Mouse (Mus musculus) hindbrain, embryonic 11.5 days (tissue): ENCODE measurements at regions not wholly inside any gene's neighbourhood (a gene's known extent, or its start where the extent isn't known, plus 50 kb on each side); places are given as distances from the start of the nearest gene placed in this dataset.

ENCODE experiments used
- ATAC-seq: fragments of 200-750 bp; cut with Nextera tagmentation; 2 replicates; pipeline ENCODE4 v1.8.0; 2017; ENCODE audit warnings: mild to moderate bottlenecking, moderate TSS enrichment, moderate library complexity; ENCODE audit not compliant: low FRiP score
- DNase-seq: peaks from one replicate; pipeline ENCODE4 v3.0.0-alpha.2; 2015; ENCODE audit warnings: low spot score
- H3K27ac ChIP-seq: fragments of 300-500 bp; sonication (generic); 2 replicates; pipeline ENCODE4 v1.5.1; 2014; ENCODE audit warnings: mild to moderate bottlenecking, low read depth, low read length
- H3K27me3 ChIP-seq: fragments of 300-500 bp; sonication (generic); 2 replicates; pipeline ENCODE4 v1.6.1; 2014; ENCODE audit warnings: mild to moderate bottlenecking, low read length, moderate library complexity, mixed read lengths; ENCODE audit not compliant: control insufficient read depth, insufficient read depth
- H3K36me3 ChIP-seq: fragments of 300-500 bp; sonication (generic); 2 replicates; pipeline ENCODE4 v1.6.1; 2014; ENCODE audit warnings: mild to moderate bottlenecking, low read length, moderate library complexity, mixed read lengths; ENCODE audit not compliant: control insufficient read depth, insufficient read depth
- H3K4me1 ChIP-seq: fragments of 300-500 bp; sonication (generic); replicated peaks from 2 replicates; pipeline ENCODE4 v1.6.1; 2014; ENCODE audit warnings: low read length, mixed read lengths; ENCODE audit not compliant: control insufficient read depth, insufficient read depth
- H3K4me2 ChIP-seq: fragments of 300-500 bp; sonication (generic); replicated peaks from 2 replicates; pipeline ENCODE4 v1.6.1; 2014; ENCODE audit warnings: mild to moderate bottlenecking, low read depth, low read length
- H3K4me3 ChIP-seq: fragments of 300-500 bp; sonication (generic); 2 replicates; pipeline ENCODE4 v1.5.1; 2014; ENCODE audit warnings: low read depth, low read length
- H3K9ac ChIP-seq: fragments of 300-500 bp; sonication (generic); 2 replicates; pipeline ENCODE4 v1.6.1; 2014; ENCODE audit warnings: low read depth, low read length
- H3K9me3 ChIP-seq: fragments of 300-500 bp; sonication (generic); 2 replicates; pipeline ENCODE4 v1.6.1; 2016; ENCODE audit warnings: low read length; ENCODE audit not compliant: control insufficient read depth
- WGBS: fragments of 180-500 bp; shearing (Covaris S2); extraction: QIAGEN DNeasy Blood & Tissue Kit; methylation state at CpG from one replicate; pipeline ENCODE4 v1.1.7; 2014; 5-methylcytosine and 5-hydroxymethylcytosine counted together

GRCm38 (mm10) chr1:154097656-154098055 lies 103.3 kb upstream of the Zfp648 start:
- H3K36me3 ChIP-seq = no peaks in the 10 kb centered on the region
- H3K27me3 ChIP-seq = no peaks in the 10 kb centered on the region
- no peaks in the 10 kb centered on the region for H3K4me1 ChIP-seq
- DNase-seq = no peak
- H3K4me3 ChIP-seq = no peak overlapping the region
- no peaks in the 10 kb centered on the region for H3K9me3 ChIP-seq
- H3K27ac ChIP-seq = no peak overlapping the region
- WGBS = 44% methylated on average over 6 of the region's 6 CpGs
- no peak overlapping the region for H3K9ac ChIP-seq
- no peak for ATAC-seq
- no peak overlapping the region for H3K4me2 ChIP-seq

- ATAC-seq (no peak), DNase-seq (no peak)
- Histone ChIP-seq H3K4me3 (no peak overlapping the region), H3K36me3 (no peaks in the 10 kb centered on the region), H3K9ac (no peak overlapping the region), H3K4me1 (no peaks in the 10 kb centered on the region), H3K4me2 (no peak overlapping the region), H3K27me3 (no peaks in the 10 kb centered on the region), H3K9me3 (no peaks in the 10 kb centered on the region), H3K27ac (no peak overlapping the region)
- WGBS = 90% methylated on average over 3 of the region's 3 CpGs
These were observed 100.4 kb upstream of the Zfp648 start for GRCm38 (mm10) chr1:154100556-154100955.

- no peak for DNase-seq
- WGBS = 100% methylated on average over 1 of the region's 1 CpGs
These were observed 99.6 kb upstream of the Zfp648 start for GRCm38 (mm10) chr1:154101433-154101832.

GRCm38 (mm10) chr1:154102191-154102590 lies 98.8 kb upstream of the Zfp648 start:
- DNase-seq (no peak), ATAC-seq (no peak)
- H3K27me3 ChIP-seq = no peaks in the 10 kb centered on the region
- 79% methylated on average over 3 of the region's 3 CpGs for WGBS
- no peak overlapping the region for H3K4me2 ChIP-seq
- H3K36me3 ChIP-seq = no peaks in the 10 kb centered on the region
- no peak overlapping the region for H3K9ac ChIP-seq
- no peaks in the 10 kb centered on the region for H3K9me3 ChIP-seq
- H3K4me1 ChIP-seq = no peaks in the 10 kb centered on the region
- no peak overlapping the region for H3K4me3 ChIP-seq
- H3K27ac ChIP-seq = no peak overlapping the region

More at GRCm38 (mm10) chr1:154101433-154101832, 99.6 kb upstream of the Zfp648 start:
- H3K9ac ChIP-seq = no peak overlapping the region
- ATAC-seq = no peak
- H3K4me3 ChIP-seq = no peak overlapping the region
- H3K4me2 ChIP-seq = no peak overlapping the region
- H3K4me1 ChIP-seq = no peaks in the 10 kb centered on the region
- no peaks in the 10 kb centered on the region for H3K9me3 ChIP-seq
- H3K36me3 ChIP-seq = no peaks in the 10 kb centered on the region
- H3K27ac ChIP-seq = no peak overlapping the region
- no peaks in the 10 kb centered on the region for H3K27me3 ChIP-seq

GRCm38 (mm10) chr1:154102871-154103596 lies 98.0 kb upstream of the Zfp648 start:
- no peak overlapping the region for H3K27ac ChIP-seq
- WGBS = 40% methylated on average over 15 of the region's 15 CpGs
- H3K9me3 ChIP-seq = no peaks in the 10 kb centered on the region
- ATAC-seq = no peak
- DNase-seq = peak; percentile 17
- H3K4me1 ChIP-seq = no peaks in the 10 kb centered on the region
- H3K27me3 ChIP-seq = no peaks in the 10 kb centered on the region
- no peak overlapping the region for H3K4me3 ChIP-seq
- H3K4me2 ChIP-seq = no peak overlapping the region
- H3K36me3 ChIP-seq = no peaks in the 10 kb centered on the region
- no peak overlapping the region for H3K9ac ChIP-seq

GRCm38 (mm10) chr1:154103597-154103923 lies 97.4 kb upstream of the Zfp648 start:
- DNase-seq (no peak), ATAC-seq (no peak)
- WGBS = 39% methylated on average over 5 of the region's 5 CpGs
- H3K4me3 ChIP-seq = no peak overlapping the region
- no peak overlapping the region for H3K4me2 ChIP-seq
- no peaks in the 10 kb centered on the region for H3K36me3 ChIP-seq
- H3K9me3 ChIP-seq = no peaks in the 10 kb centered on the region
- H3K9ac ChIP-seq = no peak overlapping the region
- H3K27ac ChIP-seq = no peak overlapping the region
- no peaks in the 10 kb centered on the region for H3K27me3 ChIP-seq
- no peaks in the 10 kb centered on the region for H3K4me1 ChIP-seq

- no peak overlapping the region for H3K4me2 ChIP-seq
- H3K36me3 ChIP-seq = no peaks in the 10 kb centered on the region
- no peaks in the 10 kb centered on the region for H3K27me3 ChIP-seq
- WGBS = 79% methylated on average over 4 of the region's 4 CpGs
- H3K9me3 ChIP-seq = no peaks in the 10 kb centered on the region
- DNase-seq = no peak
- no peak overlapping the region for H3K27ac ChIP-seq
- H3K9ac ChIP-seq = no peak overlapping the region
- no peak overlapping the region for H3K4me3 ChIP-seq
- no peaks in the 10 kb centered on the region for H3K4me1 ChIP-seq
- ATAC-seq = no peak
These were observed 96.9 kb upstream of the Zfp648 start for GRCm38 (mm10) chr1:154104006-154104600.

- Histone ChIP-seq H3K4me1 (no peaks in the 10 kb centered on the region), H3K9ac (no peak overlapping the region), H3K27ac (no peak overlapping the region), H3K4me3 (no peak overlapping the region), H3K4me2 (no peak overlapping the region), H3K36me3 (no peaks in the 10 kb centered on the region), H3K27me3 (no peaks in the 10 kb centered on the region), H3K9me3 (no peaks in the 10 kb centered on the region)
- DNase-seq (no peak), ATAC-seq (no peak)
- 81% methylated on average over 1 of the region's 1 CpGs for WGBS
These were observed 96.2 kb upstream of the Zfp648 start for GRCm38 (mm10) chr1:154104779-154105178.

- DNase-seq (no peak), ATAC-seq (no peak)
- H3K27ac ChIP-seq = no peak overlapping the region
- no peaks in the 10 kb centered on the region for H3K36me3 ChIP-seq
- no peak overlapping the region for H3K9ac ChIP-seq
- H3K4me3 ChIP-seq = no peak overlapping the region
- no peaks in the 10 kb centered on the region for H3K27me3 ChIP-seq
- no peaks in the 10 kb centered on the region for H3K9me3 ChIP-seq
- no peaks in the 10 kb centered on the region for H3K4me1 ChIP-seq
- H3K4me2 ChIP-seq = no peak overlapping the region
- WGBS = 75% methylated on average over 3 of the region's 3 CpGs
These were observed 88.5 kb upstream of the Zfp648 start for GRCm38 (mm10) chr1:154112500-154112899.
